Mouse (Mus musculus): Measurements from ENCODE around the gene Spink2. TPM values are rescaled to one million over a fixed set of nuclear protein-coding genes. Genes with fewer than 3 reads are reported as not detected.

Gene Spink2
- polyA plus RNA-seq, 1 experiment from 2014 or later = 7.3 TPM

Other genes with a start within 250 kb of the Spink2 start
- gene Srp72, start 236.8 kb downstream of the Spink2 start, polyA plus RNA-seq (2014; fragmentation: Nextera tagmentation; extraction: Ambion mirVana) = 51.4 and 51.9 TPM in 2 replicates
- 0.46 TPM in 1 of 2 replicates, not detected in the other for gene Arl9, start 207.4 kb downstream of the Spink2 start, polyA plus RNA-seq (2014; fragmentation: Nextera tagmentation; extraction: Ambion mirVana)
- gene Thegl, start 195.4 kb downstream of the Spink2 start, polyA plus RNA-seq (2014; fragmentation: Nextera tagmentation; extraction: Ambion mirVana) = 0.21 TPM in 1 of 2 replicates, not detected in the other
- 13.0 and 19.7 TPM in 2 replicates for gene Hopx, start 96.3 kb downstream of the Spink2 start, polyA plus RNA-seq (2014; fragmentation: Nextera tagmentation; extraction: Ambion mirVana)
- 28.9 and 29.0 TPM in 2 replicates for gene Rest, start 54.0 kb upstream of the Spink2 start, polyA plus RNA-seq (2014; fragmentation: Nextera tagmentation; extraction: Ambion mirVana)
- gene Noa1, start 98.6 kb upstream of the Spink2 start, polyA plus RNA-seq (2014; fragmentation: Nextera tagmentation; extraction: Ambion mirVana) = 20.3 and 21.1 TPM in 2 replicates
- gene Polr2b, start 98.7 kb upstream of the Spink2 start, polyA plus RNA-seq (2014; fragmentation: Nextera tagmentation; extraction: Ambion mirVana) = 46.0 and 52.0 TPM in 2 replicates
- 35.3 and 38.1 TPM in 2 replicates for gene Igfbp7, start 196.6 kb upstream of the Spink2 start, polyA plus RNA-seq (2014; fragmentation: Nextera tagmentation; extraction: Ambion mirVana)

All from heart, embryonic 11.5 days (tissue).